Mouse (Mus musculus) G1E (cell line): ENCODE data around the gene Srrm3. TPM values are rescaled to one million over a fixed set of nuclear protein-coding genes. Genes with fewer than 3 reads are reported as not detected.

ENCODE experiments used
- ATAC-seq: 2 replicates; pipeline ENCODE4 v1.8.0; 2016; ENCODE audit warnings: mild to moderate bottlenecking; ENCODE audit not compliant: insufficient number of reproducible peaks, poor library complexity, low FRiP score, severe bottlenecking; ENCODE audit errors: extremely low read depth
- DNase-seq: peaks from one replicate; pipeline ENCODE4 v3.0.0; 2012; ENCODE audit warnings: low spot score
- H3K27me3 ChIP-seq: 2 replicates; pipeline ENCODE4 v1.6.1; 2012; ENCODE audit warnings: mild to moderate bottlenecking, low read length, inconsistent platforms; ENCODE audit not compliant: insufficient read depth
- H3K36me3 ChIP-seq: replicated peaks from 2 replicates; pipeline ENCODE3; 2012; ENCODE audit warnings: mild to moderate bottlenecking, inconsistent platforms
- H3K4me1 ChIP-seq: 2 replicates; pipeline ENCODE4 v1.6.1; 2012; ENCODE audit warnings: low read depth, low read length, inconsistent platforms, mixed read lengths; ENCODE audit not compliant: insufficient read depth
- H3K4me3 ChIP-seq: 2 replicates; pipeline ENCODE4 v1.5.1; 2012; ENCODE audit warnings: low read depth, mild to moderate bottlenecking, inconsistent platforms, low read length, moderate library complexity, mixed read lengths
- H3K9me3 ChIP-seq: replicated peaks from 2 replicates; pipeline ENCODE4 v1.6.1; 2012; ENCODE audit warnings: inconsistent platforms
- CTCF ChIP-seq: IDR thresholded peaks from 2 replicates; pipeline ENCODE4 v1.5.1; 2012; ENCODE audit warnings: low read depth, low read length, inconsistent platforms, mixed read lengths
- GATA1 ChIP-seq: IDR thresholded peaks from 2 replicates; pipeline ENCODE4 v1.6.1; 2012; ENCODE audit warnings: borderline replicate concordance, low read length, inconsistent platforms, mixed read lengths
- GATA2 ChIP-seq: IDR thresholded peaks from 2 replicates; pipeline ENCODE4 v1.6.1; 2012; ENCODE audit warnings: low read depth, low read length, inconsistent platforms, borderline replicate concordance
- POLR2AphosphoS5 ChIP-seq: IDR thresholded peaks from 2 replicates; pipeline ENCODE4 v1.6.1; 2012; ENCODE audit warnings: low read depth, low read length, inconsistent platforms; ENCODE audit not compliant: insufficient replicate concordance
- TAL1 ChIP-seq: conservative IDR thresholded peaks from 2 replicates; pipeline ENCODE4 v1.6.1; 2012; ENCODE audit warnings: low read depth, low read length, inconsistent platforms, mixed read lengths
- polyA plus RNA-seq: library from polyadenylated mRNA; stranded (reverse); fragments of >175 nt; gene quantifications from 2 replicates; pipeline ENCODE4 v1.2.3, GENCODE M21; 2012
- total RNA-seq, 2 experiments: library from RNA; stranded (forward) in 1 of 2; stranded (reverse) in 1 of 2; fragments of 200-1000 nt in 1 of 2; fragments of >200 nt in 1 of 2; fragmentation: Nextera tagmentation in 1 of 2; gene quantifications; 2 replicates each; pipeline ENCODE4 v1.2.3; 2014 to 2017

Srrm3 gene
- total and polyA plus RNA-seq, 3 experiments: 0.38 TPM; not detected in 2

- DNase-seq: no peak
- TF ChIP-seq TAL1 (no peak), GATA1 (no peak), POLR2AphosphoS5 (no peak), CTCF (no peak), GATA2 (no peak)
- ATAC-seq: no peak
- H3K4me1 ChIP-seq: peaks cover 6% of the 10 kb centered on the region
- H3K36me3 ChIP-seq: no peaks in the 10 kb centered on the region
- no peak overlapping the region for H3K4me3 ChIP-seq
- H3K27me3 ChIP-seq: peaks cover 8% of the 10 kb centered on the region; the same call in 1 of the 2 replicates
- H3K9me3 ChIP-seq: 0 out of 2 replicates have a peak, but pooled peaks cover 2% of the 10 kb centered on the region
Measured at GRCm38 (mm10) chr5:135873753-135874152, 67.1 kb downstream of the Srrm3 start.

- peaks cover 13% of the 10 kb centered on the region for H3K27me3 ChIP-seq
- TF ChIP-seq TAL1 (no peak), CTCF (peak; percentile 27; the same call in 1 of the 2 replicates)
- no peaks in the 10 kb centered on the region for H3K36me3 ChIP-seq
- H3K4me1 ChIP-seq: peaks cover 6% of the 10 kb centered on the region
- no peaks in the 10 kb centered on the region for H3K9me3 ChIP-seq
- DNase-seq (no peak), ATAC-seq (no peak)
- H3K4me3 ChIP-seq: no peak overlapping the region
Measured at GRCm38 (mm10) chr5:135877180-135877579, 70.5 kb downstream of the Srrm3 start.

DNA sequence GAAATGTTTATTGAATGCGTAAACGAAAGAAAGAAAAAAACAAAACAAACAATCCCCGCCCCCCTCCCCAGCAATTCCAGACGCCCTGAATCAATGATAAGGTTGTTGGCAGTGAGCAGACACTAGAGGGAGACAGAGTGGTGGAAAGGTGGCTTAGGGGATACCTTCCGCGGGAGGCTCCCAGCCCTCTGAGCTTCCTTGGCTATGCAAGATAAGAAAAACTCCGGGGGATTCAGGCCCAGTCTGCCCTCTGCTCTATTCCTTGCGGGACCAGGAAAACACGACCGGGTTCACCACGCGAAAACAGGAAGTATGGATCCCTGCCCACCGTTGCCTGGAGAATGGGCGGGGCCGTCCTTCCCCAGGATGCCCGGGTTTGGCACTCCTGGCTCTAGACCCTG, 71.1 kb downstream of the Srrm3 start:
- peaks cover 14% of the 10 kb centered on the region for H3K27me3 ChIP-seq
- H3K4me1 ChIP-seq: peaks cover 6% of the 10 kb centered on the region
- TF ChIP-seq TAL1 (no peak), POLR2AphosphoS5 (no peak), CTCF (no peak), GATA2 (no peak), GATA1 (no peak)
- DNase-seq (peak; percentile 38), ATAC-seq (no peak)
- no peaks in the 10 kb centered on the region for H3K9me3 ChIP-seq
- H3K36me3 ChIP-seq: no peaks in the 10 kb centered on the region
- peak overlapping the region; percentile 54; the same call in 1 of the 2 replicates for H3K4me3 ChIP-seq

GRCm38 (mm10) chr5:135879449-135880158, 72.9 kb downstream of the Srrm3 start:
- Histone ChIP-seq H3K36me3 (no peaks in the 10 kb centered on the region), H3K4me3 (no peak overlapping the region), H3K9me3 (no peaks in the 10 kb centered on the region), H3K27me3 (peaks cover 15% of the 10 kb centered on the region), H3K4me1 (peaks cover 6% of the 10 kb centered on the region)
- TF ChIP-seq POLR2AphosphoS5 (no peak), TAL1 (no peak)
- ATAC-seq: no peak; the same call in 1 of the 2 replicates
- no peak for DNase-seq

GRCm38 (mm10) chr5:135884641-135885040, 78.0 kb downstream of the Srrm3 start:
- H3K4me3 ChIP-seq: no peak overlapping the region
- H3K9me3 ChIP-seq: no peaks in the 10 kb centered on the region; the same call in 1 of the 2 replicates
- H3K36me3 ChIP-seq: no peaks in the 10 kb centered on the region
- H3K27me3 ChIP-seq: peaks cover 14% of the 10 kb centered on the region; the same call in 1 of the 2 replicates
- DNase-seq (no peak), ATAC-seq (no peak)
- TF ChIP-seq CTCF: no peak
- TF ChIP-seq GATA2: no peak
- no peak for TF ChIP-seq POLR2AphosphoS5
- no peak for TF ChIP-seq TAL1
- no peak for TF ChIP-seq GATA1
- no peaks in the 10 kb centered on the region; the same call in 1 of the 2 replicates for H3K4me1 ChIP-seq

DNA sequence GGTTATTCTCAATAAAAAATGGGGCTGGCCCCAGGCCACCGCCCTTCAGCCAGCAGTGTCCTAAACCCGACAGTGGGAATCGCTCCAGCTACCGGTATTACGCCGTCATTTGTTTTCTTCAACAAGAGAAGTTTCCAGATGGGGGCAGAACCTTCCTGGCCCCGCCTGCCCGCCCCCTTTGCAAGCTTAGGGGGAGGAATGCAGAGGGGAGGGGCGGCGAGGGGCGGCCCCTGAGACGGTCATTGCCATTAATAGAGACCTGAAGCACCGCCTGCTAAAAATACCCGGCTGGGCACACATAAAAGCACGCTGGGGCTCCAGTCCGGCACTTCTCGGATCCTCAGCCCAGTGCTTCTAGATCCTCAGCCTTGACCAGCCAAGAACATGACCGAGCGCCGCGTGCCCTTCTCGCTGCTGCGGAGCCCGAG, 81.0 kb downstream of the Srrm3 start, which contains the start of gene Hspb1:
Hspb1 (plus strand) TSS at position 245 of the 428 bp plus-strand sequence.
- no peak within 1 kb of the TSS for H3K4me3 ChIP-seq
- H3K4me1 ChIP-seq: no peaks in the 10 kb centered on the region
- no peak for TF ChIP-seq TAL1
- no peak for TF ChIP-seq GATA1
- TF ChIP-seq CTCF: no peak
- TF ChIP-seq POLR2AphosphoS5: no peak
- TF ChIP-seq GATA2: no peak
- peaks cover 11% of the 10 kb centered on the region; the same call in 1 of the 2 replicates for H3K27me3 ChIP-seq
- H3K9me3 ChIP-seq: no peaks in the 10 kb centered on the region; the same call in 1 of the 2 replicates
- DNase-seq: no peak
- ATAC-seq: no peak
- H3K36me3 ChIP-seq: no peaks in the 10 kb centered on the region
